Mouse (Mus musculus): ENCODE data around the gene Aph1a.

DNA sequence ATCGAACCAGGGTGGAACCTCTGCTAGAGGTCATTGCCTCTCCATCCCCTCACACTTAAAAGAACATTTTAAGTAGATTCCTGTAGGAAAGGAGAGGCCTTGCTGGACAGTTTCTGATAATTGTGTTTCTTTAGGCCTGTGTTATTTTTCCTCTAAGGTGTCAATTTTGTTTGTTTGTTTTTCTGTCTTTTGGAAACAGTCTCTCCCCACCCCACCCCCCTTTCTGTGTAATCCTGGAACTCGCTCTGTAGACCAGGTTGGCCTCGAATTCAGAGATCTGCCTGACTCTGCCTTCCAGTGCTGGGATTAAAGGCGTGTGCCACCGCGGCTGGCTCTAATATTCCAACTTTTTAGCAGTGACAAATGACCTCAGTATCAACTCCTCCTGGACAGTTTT, 34.5 kb downstream of the Aph1a start:
- TF ChIP-seq ZNF384 (IDR thresholded peaks at IDR 0.05; ENCODE audit: low read depth, low read length) (no peak), HCFC1 (IDR thresholded peaks at IDR 0.05; ENCODE audit: borderline replicate concordance, insufficient read depth, low read length) (no peak), MAFK (IDR thresholded peaks at IDR 0.05; ENCODE audit: insufficient read depth, low read depth, low read length) (no peak), CHD2 (IDR thresholded peaks at IDR 0.05; ENCODE audit: low read depth, low read length) (no peak), ZC3H11A (IDR thresholded peaks at IDR 0.05; ENCODE audit: borderline replicate concordance, low read depth, low read length) (no peak)

Data from ES-E14 (cell line).